Mouse (Mus musculus) myocyte (in vitro differentiated cells): ENCODE results near the gene Gnpnat1. TPM values are rescaled to one million over a fixed set of nuclear protein-coding genes. Genes with fewer than 3 reads are reported as not detected.
A peak's percentile ranks its signal among the peaks of the same experiment; 100 is the strongest.

Experiments
- H3K27me3 ChIP-seq: one replicate; pipeline ENCODE4 v1.6.1; 2011; ENCODE audit not compliant: control insufficient read depth, insufficient read depth, insufficient read length
- H3K36me3 ChIP-seq: one replicate; pipeline ENCODE4 v1.6.1; 2011; ENCODE audit not compliant: control insufficient read depth, insufficient read depth
- H3K4me2 ChIP-seq: one replicate; pipeline ENCODE4 v1.6.1; 2011; ENCODE audit warnings: low read depth, control low read depth
- H3K4me3 ChIP-seq: one replicate; pipeline ENCODE4 v1.5.1; 2011; ENCODE audit warnings: mild to moderate bottlenecking, control low read depth, moderate library complexity
- H3K79me2 ChIP-seq: one replicate; pipeline ENCODE4 v1.6.1; 2011; ENCODE audit not compliant: control insufficient read depth, insufficient read depth
- H3ac ChIP-seq: one replicate; pipeline ENCODE4 v1.6.1; 2011; ENCODE audit not compliant: control insufficient read depth, insufficient read length
- CEBPB ChIP-seq: IDR thresholded peaks from 2 replicates; pipeline ENCODE4 v1.6.1; 2011; ENCODE audit warnings: mild to moderate bottlenecking, moderate library complexity; ENCODE audit not compliant: poor library complexity, insufficient read depth, severe bottlenecking
- E2F4 ChIP-seq: IDR thresholded peaks from one replicate; pipeline ENCODE4 v1.6.1; 2011; ENCODE audit warnings: mild to moderate bottlenecking, control low read depth, moderate library complexity; ENCODE audit not compliant: insufficient read depth
- MAX ChIP-seq: IDR thresholded peaks from one replicate; pipeline ENCODE4 v1.6.1; 2011; ENCODE audit warnings: low read depth, mild to moderate bottlenecking, control low read depth
- MYOD1 ChIP-seq, 3 experiments: IDR thresholded peaks; one replicate each; pipeline ENCODE4 v1.6.1; 2011; ENCODE audit warnings: control low read depth in 2 of 3, low read depth in 2 of 3, mild to moderate bottlenecking in 2 of 3, moderate library complexity in 1 of 3; ENCODE audit not compliant: insufficient read length in 2 of 3, control insufficient read depth in 1 of 3
- MYOG ChIP-seq, 3 experiments: IDR thresholded peaks; one replicate each; pipeline ENCODE4 v1.6.1; 2011; ENCODE audit warnings: control low read depth in 2 of 3, low read depth in 2 of 3, mild to moderate bottlenecking in 2 of 3; ENCODE audit not compliant: insufficient read length in 2 of 3, control insufficient read depth in 1 of 3, insufficient read depth in 1 of 3
- POLR2A ChIP-seq: IDR thresholded peaks from one replicate; pipeline ENCODE4 v1.6.1; 2011; ENCODE audit warnings: low read depth, mild to moderate bottlenecking, control low read depth, moderate library complexity; ENCODE audit not compliant: insufficient read length
- POLR2AphosphoS2 ChIP-seq: IDR thresholded peaks from one replicate; pipeline ENCODE4 v1.6.1; 2011; ENCODE audit warnings: low read depth, control low read depth; ENCODE audit not compliant: insufficient read length
- REST ChIP-seq: IDR thresholded peaks from one replicate; pipeline ENCODE4 v1.6.1; 2011; ENCODE audit warnings: mild to moderate bottlenecking, control low read depth, moderate library complexity; ENCODE audit not compliant: insufficient read depth, insufficient read length
- SRF ChIP-seq: IDR thresholded peaks from one replicate; pipeline ENCODE4 v1.6.1; 2011; ENCODE audit warnings: low read depth; ENCODE audit not compliant: control insufficient read depth, insufficient read length
- TCF12 ChIP-seq: IDR thresholded peaks from one replicate; pipeline ENCODE4 v1.6.1; 2011; ENCODE audit warnings: mild to moderate bottlenecking, control low read depth; ENCODE audit not compliant: poor library complexity, insufficient read depth, severe bottlenecking
- TCF3 ChIP-seq: IDR thresholded peaks from one replicate; pipeline ENCODE4 v1.6.1; 2011; ENCODE audit warnings: low read depth, control low read depth; ENCODE audit not compliant: insufficient read length
- USF1 ChIP-seq: IDR thresholded peaks from one replicate; pipeline ENCODE4 v1.6.1; 2011; ENCODE audit warnings: low read depth, mild to moderate bottlenecking, control low read depth, moderate library complexity
- polyA plus RNA-seq: library from polyadenylated mRNA; unstranded; fragments of >200 nt; fragmentation: generic; extraction: Trizol; gene quantifications from one replicate; pipeline ENCODE4 v1.2.1, GENCODE M21; 2012; ENCODE audit warnings: missing spikeins

Gene Gnpnat1
- polyA plus RNA-seq, 1 experiment, result 33.9 TPM

DNA sequence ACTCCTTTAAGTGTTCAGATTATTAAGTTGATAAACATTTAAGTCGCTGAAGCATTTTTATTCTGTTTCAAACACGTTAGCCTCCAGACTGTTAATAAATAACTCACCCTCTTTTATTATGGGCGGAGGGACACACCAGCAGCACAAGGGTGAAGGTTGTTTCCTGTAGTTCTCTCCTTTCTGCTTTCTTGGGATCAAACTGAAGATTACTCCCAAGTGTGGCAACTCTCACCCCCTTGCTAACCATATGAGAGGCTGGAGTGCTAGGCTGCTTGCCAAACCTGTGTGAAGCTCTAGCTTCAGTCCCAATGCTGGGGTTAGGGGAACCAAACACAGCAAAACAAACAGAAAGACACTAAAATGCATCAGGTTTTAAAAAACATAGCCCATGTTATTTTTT lies 25.9 kb downstream of the Gnpnat1 start:
- H3K4me3 ChIP-seq, result no peak overlapping the region
- no peak overlapping the region for H3ac ChIP-seq
- no peak overlapping the region for H3K4me2 ChIP-seq
- H3K79me2 ChIP-seq, result peaks cover 6% of the 10 kb centered on the region
- H3K27me3 ChIP-seq, result no peaks in the 10 kb centered on the region
- no peak for TF ChIP-seq MYOD1 (IDR thresholded peaks at IDR 0.05; ENCODE audit: control insufficient read depth in 1 of 3, insufficient read length in 2 of 3, low read depth in 2 of 3)
- TF ChIP-seq USF1, result no peak
- TF ChIP-seq SRF, result no peak
- no peak for TF ChIP-seq POLR2A
- TF ChIP-seq MAX, result no peak
- no peak for TF ChIP-seq E2F4
- H3K36me3 ChIP-seq, result peaks cover 53% of the 10 kb centered on the region

DNA sequence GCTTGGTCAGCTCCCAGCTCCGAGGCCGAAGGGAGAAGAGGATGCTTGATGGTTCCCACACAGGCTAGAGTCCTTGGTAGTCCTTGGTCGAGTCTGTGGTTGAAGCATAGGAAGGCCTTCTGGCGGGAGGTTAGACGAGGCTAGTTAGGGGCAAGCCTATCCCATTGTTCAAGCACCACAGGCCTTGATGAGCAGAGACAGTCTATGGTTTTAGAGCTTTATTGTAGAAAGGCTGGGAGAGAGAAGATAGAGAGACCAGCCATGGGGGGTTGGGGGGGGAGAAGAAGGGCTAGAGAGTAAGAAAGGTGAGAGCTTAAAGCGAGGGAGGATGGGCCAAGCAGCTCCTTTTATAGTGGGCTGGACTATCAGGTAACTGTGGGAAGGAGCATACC lies 39.5 kb downstream of the Gnpnat1 start:
- no peak overlapping the region for H3K4me3 ChIP-seq
- H3ac ChIP-seq, result no peak overlapping the region
- peaks cover 24% of the 10 kb centered on the region for H3K36me3 ChIP-seq
- TF ChIP-seq POLR2AphosphoS2 (no peak), MYOG (IDR thresholded peaks at IDR 0.05; ENCODE audit: control insufficient read depth in 1 of 3, insufficient read depth in 1 of 3, insufficient read length in 2 of 3, low read depth in 2 of 3) (no peak), POLR2A (no peak), TCF12 (no peak), E2F4 (no peak), CEBPB (no peak), SRF (no peak), USF1 (no peak), MYOD1 (IDR thresholded peaks at IDR 0.05; ENCODE audit: control insufficient read depth in 1 of 3, insufficient read length in 2 of 3, low read depth in 2 of 3) (no peak)
- no peaks in the 10 kb centered on the region for H3K27me3 ChIP-seq
- no peaks in the 10 kb centered on the region for H3K79me2 ChIP-seq
- no peak overlapping the region for H3K4me2 ChIP-seq

DNA sequence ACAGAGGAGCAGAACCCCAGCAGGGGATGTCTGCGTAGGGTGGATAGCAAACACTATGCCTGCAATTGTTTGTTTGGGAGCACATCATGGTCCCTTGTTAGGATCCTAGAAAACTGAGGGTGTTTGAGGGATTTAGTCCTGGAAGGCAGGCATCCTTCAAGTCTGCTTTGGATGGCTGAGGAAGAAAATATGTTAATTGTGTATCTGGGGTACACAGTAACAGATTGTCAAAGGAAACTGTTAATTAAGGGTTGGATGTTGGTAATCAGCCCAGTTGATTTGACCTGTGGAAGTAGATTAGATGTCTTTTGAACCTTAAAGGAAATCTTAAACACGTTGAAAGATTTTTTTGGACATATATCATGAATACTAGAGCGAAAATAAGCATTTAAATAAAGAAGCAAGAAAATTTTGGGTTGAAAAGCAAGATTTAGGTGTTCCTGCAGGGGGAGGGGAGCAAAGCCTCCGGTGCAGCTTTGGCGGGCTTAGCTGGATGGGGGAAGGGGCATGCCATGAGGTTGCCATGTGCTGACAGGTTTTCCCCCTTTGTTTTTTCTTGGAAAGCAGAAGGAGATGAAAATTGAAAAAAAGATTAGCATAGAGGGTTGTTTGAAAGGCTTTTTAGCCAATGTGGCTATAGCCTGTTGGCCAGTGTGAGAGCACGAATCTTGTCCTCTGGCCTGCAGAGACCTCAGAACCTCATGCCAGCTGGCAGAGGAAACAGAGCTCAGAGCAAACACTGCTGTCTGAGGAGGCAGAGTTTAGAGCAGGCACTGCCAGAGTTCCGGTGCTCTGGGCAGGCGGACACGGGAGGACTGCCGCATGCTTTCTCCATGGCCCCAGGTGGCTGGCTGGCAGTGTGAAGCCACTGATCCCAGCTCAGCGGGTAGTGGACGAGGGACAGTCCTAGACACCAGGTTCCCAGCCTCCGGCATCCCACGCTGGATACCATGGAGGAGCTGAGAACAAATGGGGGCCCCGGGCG lies 40.2 kb downstream of the Gnpnat1 start:
- H3K79me2 ChIP-seq, result no peaks in the 10 kb centered on the region
- H3K4me2 ChIP-seq, result no peak overlapping the region
- peaks cover 17% of the 10 kb centered on the region for H3K36me3 ChIP-seq
- no peak overlapping the region for H3ac ChIP-seq
- TF ChIP-seq REST (no peak), CEBPB (no peak)
- no peaks in the 10 kb centered on the region for H3K27me3 ChIP-seq
- H3K4me3 ChIP-seq, result no peak overlapping the region

DNA sequence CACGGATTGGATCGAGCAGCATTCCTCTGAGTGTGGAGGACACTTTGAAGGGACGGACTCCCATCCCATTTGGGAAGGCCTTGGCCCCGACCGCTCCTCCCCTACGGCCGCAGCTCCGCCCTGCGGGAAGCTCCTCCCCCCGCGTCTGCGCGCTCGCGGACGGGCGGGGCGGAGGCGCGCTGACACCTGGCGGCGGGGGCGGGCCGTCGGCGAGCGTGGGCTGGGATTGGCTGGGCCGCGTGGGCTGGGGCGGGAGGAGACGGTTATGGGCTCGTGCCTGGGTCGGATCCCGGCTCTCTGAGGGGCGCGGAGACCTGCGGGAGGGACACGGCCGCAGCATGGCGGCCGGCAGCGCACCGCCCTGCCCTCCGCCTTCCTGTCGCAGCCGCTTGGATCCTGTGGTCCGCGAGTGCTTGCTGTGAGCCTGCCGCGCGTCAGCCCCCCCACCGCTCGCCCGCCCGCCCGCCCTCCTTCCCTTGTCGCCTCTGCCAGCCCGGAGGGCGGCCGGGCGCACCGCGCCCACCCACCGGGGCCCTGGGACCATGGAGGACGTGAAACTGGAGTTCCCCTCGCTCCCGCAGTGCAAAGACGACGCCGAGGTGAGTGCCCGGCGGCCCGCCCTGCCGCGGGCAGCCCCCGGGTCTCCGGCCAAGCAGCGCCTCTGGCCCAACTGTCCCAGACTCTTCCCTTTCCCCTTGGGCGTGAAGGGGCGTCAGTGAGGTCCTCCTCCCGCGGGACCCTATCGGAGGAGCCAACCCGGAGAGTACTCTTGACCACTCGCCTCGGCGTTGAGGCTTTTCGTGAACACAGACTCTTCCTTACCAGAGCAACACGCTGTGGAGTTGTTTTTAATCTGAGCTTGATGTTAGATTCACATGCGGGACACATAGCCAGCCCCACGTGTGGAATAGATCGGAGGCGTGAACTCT lies 53.5 kb downstream of the Gnpnat1 start, which contains the start of gene Styx:
Styx (plus strand) TSS at position 163 of the 929 bp plus-strand sequence.
- Histone ChIP-seq H3K4me3 (peak within 1 kb of the TSS; percentile 50), H3ac (peak within 1 kb of the TSS; percentile 75), H3K27me3 (no peaks in the 10 kb centered on the region), H3K36me3 (peaks cover 33% of the 10 kb centered on the region), H3K79me2 (peaks cover 26% of the 10 kb centered on the region), H3K4me2 (peak within 1 kb of the TSS; percentile 81)
- TF ChIP-seq CEBPB (no peak), TCF3 (peak; percentile 44), REST (no peak), MAX (no peak), MYOG (IDR thresholded peaks at IDR 0.05; ENCODE audit: control insufficient read depth in 1 of 3, insufficient read depth in 1 of 3, insufficient read length in 2 of 3, low read depth in 2 of 3) (peak in 1 of 3 experiments; percentile 66), MYOD1 (IDR thresholded peaks at IDR 0.05; ENCODE audit: control insufficient read depth in 1 of 3, insufficient read length in 2 of 3, low read depth in 2 of 3) (peak in 1 of 3 experiments; percentile 91), E2F4 (no peak), USF1 (no peak), SRF (no peak), POLR2AphosphoS2 (peak; percentile 88), TCF12 (no peak), POLR2A (peak; percentile 66)
